Mouse (Mus musculus) neural tube, embryonic 11.5 days (tissue): ENCODE results near the gene Fam53b. TPM values are rescaled to one million over a fixed set of nuclear protein-coding genes. Genes with fewer than 3 reads are reported as not detected.

Source experiments
- ATAC-seq: fragments of 200-750 bp; cut with Nextera tagmentation; 2 replicates; pipeline ENCODE4 v1.8.0; 2017; ENCODE audit warnings: moderate number of reproducible peaks, mild to moderate bottlenecking, moderate TSS enrichment, moderate library complexity; ENCODE audit not compliant: insufficient read depth, low FRiP score, low TSS enrichment
- DNase-seq: peaks from one replicate; pipeline ENCODE4 v3.0.0-alpha.2; 2015; ENCODE audit warnings: low spot score
- H3K27ac ChIP-seq: fragments of 300-500 bp; sonication (generic); 2 replicates; pipeline ENCODE4 v1.5.1; 2014; ENCODE audit warnings: low read depth, mild to moderate bottlenecking, low read length
- H3K27me3 ChIP-seq: fragments of 300-500 bp; sonication (generic); 2 replicates; pipeline ENCODE4 v1.6.1; 2014; ENCODE audit warnings: mild to moderate bottlenecking, low read length, mixed read lengths; ENCODE audit not compliant: control insufficient read depth, insufficient read depth
- H3K36me3 ChIP-seq: fragments of 300-500 bp; sonication (generic); 2 replicates; pipeline ENCODE4 v1.6.1; 2014; ENCODE audit warnings: mild to moderate bottlenecking, low read length, moderate library complexity, mixed read lengths; ENCODE audit not compliant: control insufficient read depth, insufficient read depth
- H3K4me1 ChIP-seq: fragments of 300-500 bp; sonication (generic); 2 replicates; pipeline ENCODE4 v1.6.1; 2014; ENCODE audit warnings: low read length, mixed read lengths; ENCODE audit not compliant: control insufficient read depth, insufficient read depth
- H3K4me2 ChIP-seq: fragments of 300-500 bp; sonication (generic); 2 replicates; pipeline ENCODE4 v1.6.1; 2014; ENCODE audit warnings: low read depth, mild to moderate bottlenecking, moderate library complexity
- H3K4me3 ChIP-seq: fragments of 300-500 bp; sonication (generic); 2 replicates; pipeline ENCODE4 v1.5.1; 2014; ENCODE audit warnings: low read depth, low read length
- H3K9ac ChIP-seq: fragments of 300-500 bp; sonication (generic); 2 replicates; pipeline ENCODE4 v1.6.1; 2014; ENCODE audit warnings: mild to moderate bottlenecking, low read length
- H3K9me3 ChIP-seq: fragments of 300-500 bp; sonication (generic); 2 replicates; pipeline ENCODE4 v1.6.1; 2016; ENCODE audit warnings: low read length; ENCODE audit not compliant: control insufficient read depth
- WGBS: fragments of 180-500 bp; shearing (Covaris S2); extraction: QIAGEN DNeasy Blood & Tissue Kit; methylation state at CpG from one replicate; pipeline ENCODE4 v1.1.7; 2014; 5-methylcytosine and 5-hydroxymethylcytosine counted together
- polyA plus RNA-seq: library from polyadenylated mRNA; unstranded; fragments of >200 nt; fragmentation: Nextera tagmentation; extraction: Ambion mirVana; gene quantifications from 2 replicates; pipeline ENCODE4 v1.2.1, GENCODE M21; 2014

The Fam53b gene
- polyA plus RNA-seq, 1 experiment from 2014 or later, result 22.9 TPM

DNA sequence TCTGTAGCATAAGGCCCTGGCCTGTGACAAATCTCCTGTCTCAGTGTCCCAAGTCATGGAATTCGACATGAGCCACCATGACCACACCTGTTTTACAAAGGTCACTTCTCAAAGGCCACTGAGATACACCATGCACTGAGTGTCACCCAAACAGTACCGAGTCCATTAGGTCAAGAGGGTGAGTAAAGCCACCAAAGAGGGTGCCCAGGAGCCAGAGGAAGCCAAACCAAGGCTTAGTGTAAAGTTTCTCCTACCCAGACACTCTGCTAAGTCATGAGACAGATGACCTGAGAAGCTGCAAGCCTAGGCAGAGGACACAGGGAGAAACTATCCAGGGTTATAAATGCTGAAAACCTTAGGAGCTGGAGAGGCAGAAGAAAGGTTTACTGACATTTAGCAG lies 52.3 kb downstream of the Fam53b start:
- no peak for ATAC-seq
- WGBS, result 89% methylated on average over 2 of the region's 2 CpGs
- H3K36me3 ChIP-seq, result no peaks in the 10 kb centered on the region

DNA sequence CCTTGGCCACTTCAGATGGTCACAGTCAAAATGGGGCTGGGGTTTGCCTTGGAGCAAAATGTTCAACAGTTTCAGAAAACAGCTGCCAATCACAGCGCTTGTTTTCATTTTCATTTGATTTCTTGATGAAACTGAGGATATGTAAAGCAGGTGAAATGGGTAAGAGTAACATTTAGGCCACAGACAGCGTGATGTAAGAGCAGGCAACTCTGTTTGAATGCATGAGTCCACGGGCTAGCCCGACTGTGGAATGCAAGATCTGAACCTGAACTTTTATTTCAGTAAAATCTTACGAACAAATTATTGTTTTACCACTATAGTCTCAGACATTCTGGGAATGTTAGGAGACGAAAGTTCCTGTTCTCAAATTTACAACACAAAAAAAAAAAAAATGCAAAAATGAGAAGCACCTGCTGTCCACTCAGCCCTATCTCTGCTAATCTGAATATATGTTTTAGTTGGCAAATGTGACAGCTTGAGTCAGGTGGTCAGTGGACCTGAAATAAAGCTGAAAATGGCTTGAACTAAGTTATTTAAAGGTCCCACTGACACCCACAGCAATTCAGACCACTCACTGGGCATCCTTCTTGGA lies 53.0 kb downstream of the Fam53b start:
- no peak overlapping the region for H3K4me2 ChIP-seq
- no peaks in the 10 kb centered on the region for H3K36me3 ChIP-seq
- ATAC-seq, result no peak
- no peak overlapping the region for H3K4me3 ChIP-seq
- H3K27me3 ChIP-seq, result no peaks in the 10 kb centered on the region
- no peak overlapping the region for H3K27ac ChIP-seq
- H3K4me1 ChIP-seq, result no peaks in the 10 kb centered on the region
- no peak overlapping the region for H3K9ac ChIP-seq
- WGBS, result 91% methylated on average over 6 of the region's 6 CpGs
- DNase-seq, result no peak
- no peaks in the 10 kb centered on the region for H3K9me3 ChIP-seq

More for the DNA sequence above, 52.3 kb downstream of the Fam53b start:
- Histone ChIP-seq H3K9ac (no peak overlapping the region), H3K27ac (no peak overlapping the region), H3K27me3 (no peaks in the 10 kb centered on the region), H3K4me3 (no peak overlapping the region), H3K9me3 (no peaks in the 10 kb centered on the region), H3K4me1 (no peaks in the 10 kb centered on the region), H3K4me2 (no peak overlapping the region)
- no peak for DNase-seq

DNA sequence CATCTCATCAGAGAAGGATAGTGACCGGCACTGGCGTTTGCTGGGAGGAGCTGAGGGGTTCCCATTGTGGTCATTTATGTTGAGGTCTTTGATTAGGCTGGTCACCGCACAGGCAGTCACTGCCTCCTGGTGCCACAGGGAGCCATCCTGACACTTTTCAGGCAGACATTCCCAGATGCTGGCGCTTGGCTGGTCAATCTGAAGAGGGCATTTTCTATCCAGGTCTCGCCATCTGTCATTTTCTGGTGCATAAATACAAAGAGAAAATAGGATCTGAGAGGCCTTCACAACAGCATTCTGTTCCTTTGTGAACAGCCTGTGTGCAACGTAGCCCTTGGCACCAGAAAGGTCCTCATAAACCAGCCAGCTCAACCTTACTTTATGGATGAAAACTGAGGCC lies 53.8 kb downstream of the Fam53b start:
- DNase-seq (no peak), ATAC-seq (no peak)
- no peaks in the 10 kb centered on the region for H3K9me3 ChIP-seq
- H3K27me3 ChIP-seq, result no peaks in the 10 kb centered on the region
- H3K27ac ChIP-seq, result no peak overlapping the region
- WGBS, result 78% methylated on average over 6 of the region's 6 CpGs
- no peaks in the 10 kb centered on the region for H3K36me3 ChIP-seq
- H3K9ac ChIP-seq, result no peak overlapping the region
- no peak overlapping the region for H3K4me2 ChIP-seq
- H3K4me3 ChIP-seq, result no peak overlapping the region
- peaks cover under 1% of the 10 kb centered on the region; the same call in 1 of the 2 replicates for H3K4me1 ChIP-seq

DNA sequence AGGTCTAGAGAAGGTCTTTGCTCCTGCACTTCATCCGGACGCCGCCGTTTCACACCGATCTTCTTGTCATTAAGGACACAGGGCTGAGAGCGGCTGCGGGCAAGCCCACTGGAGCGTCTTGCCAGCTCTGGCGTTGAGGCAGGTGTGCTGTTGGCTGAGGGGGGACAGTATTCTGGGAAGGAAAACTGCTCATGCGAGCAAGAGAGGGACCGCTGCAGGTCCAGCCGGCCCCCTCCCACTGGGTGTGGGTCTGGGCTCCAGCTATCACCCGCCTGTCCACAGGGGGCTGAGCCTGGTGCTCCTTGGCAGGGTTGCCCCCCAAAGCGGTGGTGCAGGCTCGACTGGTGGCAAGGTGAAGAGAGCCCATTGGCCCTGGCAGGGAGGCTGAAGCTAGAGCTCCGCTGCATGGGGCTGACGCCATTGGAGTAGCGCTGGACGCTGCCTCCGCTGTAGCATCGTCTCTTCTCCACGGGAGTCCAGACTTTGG lies 54.2 kb downstream of the Fam53b start:
- DNase-seq (no peak), ATAC-seq (no peak)
- Histone ChIP-seq H3K9ac (no peak overlapping the region), H3K4me2 (no peak overlapping the region), H3K27ac (no peak overlapping the region), H3K4me3 (no peak overlapping the region), H3K4me1 (peaks cover 6% of the 10 kb centered on the region), H3K27me3 (no peaks in the 10 kb centered on the region), H3K9me3 (no peaks in the 10 kb centered on the region), H3K36me3 (no peaks in the 10 kb centered on the region)
- WGBS, result 95% methylated on average over 22 of the region's 22 CpGs

DNA sequence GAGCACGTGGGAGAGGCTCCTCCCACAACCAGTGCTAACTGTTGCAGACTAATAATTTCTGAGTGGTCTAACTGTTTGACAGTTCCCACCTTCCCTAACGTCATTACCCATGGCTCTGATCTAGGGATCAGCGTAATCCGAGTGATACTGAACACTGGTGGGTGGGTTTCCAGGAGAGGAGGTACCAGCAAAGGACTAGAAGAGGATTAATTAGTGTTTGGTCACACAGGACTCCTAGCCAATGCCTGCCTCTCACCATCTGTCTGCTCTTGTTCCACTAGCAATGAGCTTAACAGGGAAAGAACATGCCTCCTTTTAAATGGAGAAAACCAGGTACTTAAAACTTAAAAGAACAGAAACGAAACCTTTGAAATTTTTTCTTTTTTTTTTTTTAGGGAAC lies 54.8 kb downstream of the Fam53b start:
- H3K4me1 ChIP-seq, result peaks cover 11% of the 10 kb centered on the region
- H3K9me3 ChIP-seq, result no peaks in the 10 kb centered on the region
- ATAC-seq (no peak), DNase-seq (no peak)
- no peak overlapping the region for H3K4me2 ChIP-seq
- no peak overlapping the region for H3K4me3 ChIP-seq
- H3K36me3 ChIP-seq, result no peaks in the 10 kb centered on the region
- no peaks in the 10 kb centered on the region for H3K27me3 ChIP-seq
- 87% methylated on average over 5 of the region's 5 CpGs for WGBS
- no peak overlapping the region for H3K9ac ChIP-seq
- H3K27ac ChIP-seq, result no peak overlapping the region

DNA sequence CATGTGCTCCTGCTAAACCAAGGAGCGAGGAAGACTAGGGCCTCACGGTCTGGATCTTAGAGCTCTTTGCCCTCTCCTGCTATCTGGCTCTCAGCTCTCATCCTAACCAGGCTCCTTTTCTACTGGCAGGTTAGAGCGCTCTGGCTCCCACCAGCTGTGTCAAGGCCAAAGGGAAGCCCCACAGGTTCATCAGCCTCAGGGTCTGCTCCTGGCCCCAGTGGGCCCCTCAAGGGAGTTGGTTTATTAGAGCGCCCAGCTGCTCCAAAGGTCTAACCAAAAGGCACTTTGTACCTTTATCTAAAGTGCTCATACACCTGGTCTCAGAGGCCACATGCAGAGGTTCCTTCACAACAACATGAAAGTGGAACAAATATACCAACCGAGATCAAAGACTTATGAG lies 57.4 kb downstream of the Fam53b start:
- no peaks in the 10 kb centered on the region for H3K9me3 ChIP-seq
- no peaks in the 10 kb centered on the region for H3K36me3 ChIP-seq
- H3K27me3 ChIP-seq, result no peaks in the 10 kb centered on the region
- H3K4me1 ChIP-seq, result peaks cover 16% of the 10 kb centered on the region
- H3K27ac ChIP-seq, result no peak overlapping the region
- H3K9ac ChIP-seq, result no peak overlapping the region
- no peak for DNase-seq
- H3K4me2 ChIP-seq, result no peak overlapping the region
- H3K4me3 ChIP-seq, result no peak overlapping the region
- WGBS, result 91% methylated on average over 5 of the region's 5 CpGs
- no peak for ATAC-seq

DNA sequence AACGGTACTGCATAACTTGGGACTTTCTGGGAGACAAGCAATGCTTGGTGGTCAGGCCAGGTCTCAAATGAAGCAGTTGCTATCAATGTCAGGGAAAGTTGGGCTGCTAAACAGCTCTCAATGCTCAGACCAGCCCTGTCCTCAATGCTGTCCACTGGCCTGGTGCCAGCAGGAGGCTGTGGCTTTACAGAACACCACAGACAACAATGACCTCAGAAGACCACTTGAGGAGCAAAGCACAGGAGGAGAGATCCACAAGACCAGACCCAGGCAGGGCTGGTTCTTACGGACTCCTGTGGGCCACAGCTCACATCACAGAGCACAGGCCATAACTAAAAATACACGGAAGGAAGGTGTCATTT lies 59.3 kb downstream of the Fam53b start:
- H3K4me1 ChIP-seq, result peaks cover 16% of the 10 kb centered on the region
- no peak overlapping the region for H3K4me3 ChIP-seq
- H3K27ac ChIP-seq, result no peak overlapping the region
- H3K9ac ChIP-seq, result no peak overlapping the region
- no peaks in the 10 kb centered on the region for H3K36me3 ChIP-seq
- no peaks in the 10 kb centered on the region for H3K9me3 ChIP-seq
- H3K4me2 ChIP-seq, result no peak overlapping the region
- H3K27me3 ChIP-seq, result no peaks in the 10 kb centered on the region
- no peak for ATAC-seq
- 76% methylated on average over 3 of the region's 3 CpGs for WGBS
- DNase-seq, result no peak

DNA sequence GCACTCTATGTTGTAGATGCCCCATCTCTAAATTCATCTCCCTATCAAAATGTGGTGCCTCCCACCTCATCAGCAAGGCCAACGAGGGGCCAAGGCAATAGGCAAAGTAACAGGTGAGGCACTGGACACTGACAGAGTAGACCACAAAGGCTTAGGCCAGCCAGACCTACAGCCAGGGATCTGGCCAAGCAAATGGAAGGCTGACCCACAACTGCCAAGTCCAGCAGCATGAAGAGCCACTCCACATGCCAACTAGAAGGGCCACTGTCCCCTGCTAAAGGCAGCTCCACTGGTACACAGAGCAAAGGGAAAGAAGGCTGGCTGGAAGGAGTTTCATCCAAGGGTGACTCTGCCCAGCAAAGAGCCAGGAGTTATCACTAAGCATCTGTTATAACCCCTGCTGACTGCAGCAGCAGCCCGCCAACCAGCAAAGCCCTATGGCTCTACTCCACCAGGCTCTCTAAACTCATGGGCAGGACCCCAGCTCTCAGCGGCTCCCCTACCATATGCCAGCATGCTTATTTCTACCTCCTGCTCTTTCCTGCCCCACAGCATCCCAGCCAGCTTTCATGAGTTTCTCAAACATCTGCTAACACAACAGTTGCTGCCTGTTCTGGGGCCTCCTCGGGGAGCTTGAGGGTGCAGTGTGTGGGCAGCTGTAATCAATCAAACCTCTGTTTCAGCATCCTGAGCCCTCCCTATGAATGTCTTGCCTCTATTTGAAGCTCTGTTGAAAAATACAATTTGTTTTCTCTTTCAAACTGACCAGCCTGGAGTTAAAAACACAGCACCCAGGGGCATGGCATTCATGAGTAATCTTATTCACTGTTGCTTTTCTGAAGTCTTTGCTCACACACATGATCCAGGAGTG lies 59.9 kb downstream of the Fam53b start:
- ATAC-seq, result no peak
- DNase-seq, result no peak

DNA sequence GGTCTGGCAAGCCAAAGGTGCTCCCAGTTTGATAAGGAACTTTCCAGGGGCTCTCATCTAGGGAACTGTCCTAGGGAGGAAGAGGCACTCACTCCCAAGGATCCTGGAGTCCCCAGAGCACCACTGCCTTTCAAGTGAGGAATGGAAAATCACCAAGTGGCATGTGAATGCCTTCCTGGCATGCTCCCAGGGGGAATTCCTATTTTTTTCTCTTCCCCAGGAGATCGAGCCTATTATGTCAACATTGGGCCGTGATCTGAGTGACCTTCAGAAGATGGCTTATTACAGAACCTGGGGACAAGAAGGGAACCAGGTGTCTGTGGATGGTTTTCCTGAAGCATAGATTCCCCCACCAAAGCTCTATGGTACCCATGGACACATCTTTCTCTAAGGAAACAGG lies 62.0 kb downstream of the Fam53b start:
- 85% methylated on average over 2 of the region's 2 CpGs for WGBS

More for the DNA sequence above, 59.9 kb downstream of the Fam53b start:
- Histone ChIP-seq H3K9me3 (no peaks in the 10 kb centered on the region), H3K27ac (no peak overlapping the region), H3K9ac (no peak overlapping the region), H3K36me3 (no peaks in the 10 kb centered on the region), H3K4me2 (no peak overlapping the region), H3K4me3 (no peak overlapping the region), H3K4me1 (peaks cover 16% of the 10 kb centered on the region), H3K27me3 (no peaks in the 10 kb centered on the region)
- 59% methylated on average over 4 of the region's 4 CpGs for WGBS

More for the DNA sequence above, 62.0 kb downstream of the Fam53b start:
- no peak overlapping the region for H3K9ac ChIP-seq
- no peaks in the 10 kb centered on the region for H3K27me3 ChIP-seq
- no peaks in the 10 kb centered on the region for H3K36me3 ChIP-seq
- DNase-seq (no peak), ATAC-seq (no peak)
- H3K4me2 ChIP-seq, result no peak overlapping the region
- no peak overlapping the region for H3K4me3 ChIP-seq
- peaks cover 16% of the 10 kb centered on the region for H3K4me1 ChIP-seq
- no peak overlapping the region for H3K27ac ChIP-seq
- no peaks in the 10 kb centered on the region for H3K9me3 ChIP-seq
